Mouse (Mus musculus): ENCODE results near the gene Zbtb20.

The Zbtb20 gene

DNA sequence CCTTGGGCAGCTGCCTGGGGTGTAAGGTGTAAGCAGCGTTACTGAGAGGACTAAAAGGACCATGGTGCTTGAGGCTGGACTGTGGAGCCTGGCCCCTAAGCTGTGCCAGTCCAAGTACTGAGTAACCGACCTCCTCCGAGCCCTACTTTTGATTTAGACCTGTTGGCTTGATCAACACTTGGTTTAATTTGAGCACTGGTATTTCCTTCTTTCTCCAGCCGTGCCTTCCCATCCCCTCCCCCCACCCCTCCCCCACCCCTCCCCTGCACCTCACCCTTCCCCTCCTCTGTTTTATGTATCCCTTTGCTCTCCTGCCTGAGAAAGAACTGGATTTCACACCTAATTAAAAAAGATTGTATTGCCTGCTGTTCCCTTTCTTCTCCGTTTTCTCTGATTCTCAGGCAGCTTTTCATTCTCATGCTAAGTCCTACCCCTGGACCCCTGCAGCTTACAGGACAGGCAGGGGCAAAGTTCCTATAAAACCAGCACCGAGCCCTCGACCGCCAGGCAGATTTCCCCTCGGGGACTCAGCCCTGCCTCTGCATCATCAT is 728.0 kb downstream of the Zbtb20 start:
- DNase-seq (ENCODE audit: low spot score): no peak

DNA sequence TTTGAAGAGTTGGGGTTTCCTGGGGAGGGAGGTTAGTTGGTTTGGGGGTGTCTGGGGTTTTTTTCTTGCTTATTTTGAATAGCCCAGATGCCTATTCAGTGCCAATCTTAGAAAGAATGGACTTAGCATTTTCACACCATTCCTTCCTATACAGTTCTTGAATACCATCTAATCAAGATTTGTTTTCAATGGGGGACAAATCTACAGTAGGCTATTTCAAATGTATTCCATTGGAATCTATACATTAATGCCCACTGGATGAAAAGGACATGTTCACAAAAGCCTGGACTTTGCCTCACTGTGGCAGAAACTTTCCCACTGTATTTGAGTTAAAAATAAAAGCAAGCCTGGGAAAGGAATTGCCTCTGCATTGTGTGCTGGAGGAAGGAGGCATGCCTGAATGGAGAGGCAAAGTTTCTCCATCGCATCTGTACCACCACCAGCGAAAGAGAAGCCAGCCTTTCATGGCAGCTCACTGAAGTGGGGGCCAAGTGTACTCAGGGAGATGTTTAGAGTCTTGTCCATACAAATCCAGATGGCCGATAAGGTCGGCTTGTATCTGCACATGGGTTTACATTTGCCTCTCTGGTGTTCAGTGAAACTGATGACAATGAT is 728.8 kb downstream of the Zbtb20 start:
- no peak for DNase-seq (ENCODE audit: low spot score)

DNA sequence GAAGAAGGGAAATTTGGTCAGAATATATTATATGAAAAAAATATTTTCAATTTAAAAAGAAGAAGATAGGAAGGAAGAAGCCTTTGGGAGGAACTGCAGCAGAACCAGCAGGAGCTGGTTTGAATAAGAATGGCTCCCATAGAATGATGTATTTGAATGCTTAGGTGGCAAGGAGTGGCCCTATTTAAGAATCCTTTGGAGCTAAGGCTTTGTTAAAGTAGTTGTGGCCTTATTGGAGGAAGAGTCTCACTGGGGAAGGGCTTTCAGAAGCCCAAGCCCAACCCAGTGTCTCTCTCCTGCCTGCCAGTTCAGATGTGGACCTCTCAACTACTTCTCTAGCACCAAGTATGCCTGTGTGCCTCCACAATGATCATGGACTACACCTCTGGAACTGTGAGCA is 731.4 kb downstream of the Zbtb20 start:
- DNase-seq (ENCODE audit: low spot score): no peak

DNA sequence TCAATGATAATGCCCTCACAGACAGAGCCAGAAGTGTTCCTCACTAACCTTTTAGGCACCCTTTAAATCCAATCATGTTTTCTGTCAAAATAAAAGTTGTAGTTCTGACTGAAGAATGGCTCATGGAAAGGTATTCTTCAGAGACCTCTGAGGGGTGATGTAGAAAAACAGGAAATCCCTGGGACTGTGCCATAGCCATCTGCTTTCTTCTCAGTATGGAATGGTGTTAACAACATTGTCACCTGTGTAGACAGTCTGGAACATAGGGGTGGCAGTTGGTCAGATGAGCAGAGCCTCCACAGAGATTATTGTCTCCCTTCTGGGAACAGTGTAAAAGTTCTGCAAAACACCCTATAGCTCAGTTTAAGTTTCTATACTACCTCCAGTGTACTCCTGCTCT is 732.4 kb downstream of the Zbtb20 start:
- DNase-seq (ENCODE audit: low spot score): no peak

DNA sequence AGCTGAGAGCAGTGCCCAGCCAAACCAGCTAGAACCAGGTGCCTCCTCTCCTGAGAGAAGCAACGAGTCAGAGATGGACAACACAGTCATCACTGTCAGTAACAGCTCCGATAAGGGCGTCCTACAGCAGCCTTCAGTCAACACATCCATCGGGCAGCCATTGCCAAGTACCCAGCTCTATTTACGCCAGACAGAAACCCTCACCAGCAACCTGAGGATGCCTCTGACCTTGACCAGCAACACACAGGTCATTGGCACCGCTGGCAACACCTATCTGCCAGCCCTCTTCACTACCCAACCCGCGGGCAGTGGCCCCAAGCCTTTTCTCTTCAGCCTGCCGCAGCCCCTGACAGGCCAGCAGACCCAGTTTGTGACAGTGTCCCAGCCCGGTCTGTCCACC is 734.7 kb downstream of the Zbtb20 start:
- DNase-seq (ENCODE audit: low spot score): no peak

DNA sequence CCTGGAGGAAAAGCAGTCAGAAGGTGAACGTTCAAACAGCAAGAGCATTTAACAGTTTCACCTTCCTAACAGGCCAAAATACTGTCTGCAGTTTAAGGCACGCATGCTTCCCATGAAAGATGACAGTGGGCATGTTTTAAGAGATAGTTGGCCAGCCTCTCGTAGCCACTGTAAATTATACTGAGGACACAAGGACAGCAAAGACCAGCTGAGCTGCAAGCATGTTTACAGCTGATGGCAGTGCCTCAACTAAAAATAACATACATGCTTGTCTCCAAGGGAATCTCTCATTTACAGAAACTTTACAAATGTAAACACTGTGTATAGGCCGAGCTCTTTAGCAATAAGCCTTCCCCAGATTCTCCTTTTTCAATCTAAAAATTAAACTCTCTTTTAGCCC is 740.7 kb downstream of the Zbtb20 start:
- no peak for DNase-seq (ENCODE audit: low spot score)

DNA sequence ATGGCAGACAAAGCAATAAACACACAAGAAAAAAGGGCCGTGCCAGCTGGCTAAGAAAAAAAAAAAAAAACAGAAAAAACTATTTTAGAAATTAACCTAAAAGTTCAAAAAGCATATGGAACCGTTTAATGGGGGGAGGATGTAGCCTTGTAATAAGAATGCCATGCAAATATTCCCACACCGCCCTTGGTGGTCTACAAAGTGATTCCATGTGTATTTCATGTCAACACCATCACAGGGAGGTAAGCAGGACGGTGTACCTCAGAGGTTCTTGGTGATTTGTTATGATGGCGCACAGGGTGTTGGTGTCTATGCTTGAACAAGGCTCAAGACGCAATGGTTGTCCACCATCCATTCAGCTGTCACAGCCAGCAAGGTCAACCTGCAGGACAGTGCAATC is 741.7 kb downstream of the Zbtb20 start:
- DNase-seq (ENCODE audit: low spot score): no peak

DNA sequence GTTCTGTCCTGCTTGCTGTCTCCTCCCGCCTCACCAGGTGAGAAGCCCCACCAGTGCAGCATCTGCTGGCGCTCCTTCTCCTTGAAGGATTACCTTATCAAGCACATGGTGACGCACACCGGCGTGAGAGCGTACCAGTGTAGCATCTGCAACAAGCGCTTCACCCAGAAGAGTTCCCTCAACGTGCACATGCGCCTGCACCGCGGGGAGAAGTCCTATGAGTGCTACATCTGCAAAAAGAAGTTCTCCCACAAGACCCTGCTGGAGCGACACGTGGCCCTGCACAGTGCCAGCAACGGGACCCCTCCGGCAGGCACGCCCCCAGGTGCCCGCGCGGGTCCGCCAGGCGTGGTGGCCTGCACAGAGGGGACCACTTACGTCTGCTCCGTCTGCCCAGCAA is 742.6 kb downstream of the Zbtb20 start:
- DNase-seq (ENCODE audit: low spot score): no peak

DNA sequence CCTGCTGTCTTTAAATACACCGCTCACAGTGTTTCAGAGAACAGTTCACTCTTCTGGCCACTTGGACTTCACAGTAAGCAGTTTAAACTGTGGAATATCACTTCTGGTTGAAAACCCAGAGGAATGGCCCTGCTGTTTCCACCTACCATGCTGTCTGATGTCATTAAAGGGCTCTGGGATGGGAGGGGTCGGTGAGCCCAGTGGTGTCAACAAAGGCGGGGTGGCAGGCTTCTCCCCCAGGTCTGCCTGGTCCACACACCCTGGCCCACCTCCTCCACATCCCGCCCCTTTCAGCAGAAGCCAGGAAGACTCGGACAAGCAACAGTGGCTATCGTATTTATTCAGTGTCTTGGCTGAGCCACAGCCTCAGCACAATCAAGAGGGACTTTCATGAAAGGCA is 743.6 kb downstream of the Zbtb20 start:
- no peak for DNase-seq (ENCODE audit: low spot score)

DNA sequence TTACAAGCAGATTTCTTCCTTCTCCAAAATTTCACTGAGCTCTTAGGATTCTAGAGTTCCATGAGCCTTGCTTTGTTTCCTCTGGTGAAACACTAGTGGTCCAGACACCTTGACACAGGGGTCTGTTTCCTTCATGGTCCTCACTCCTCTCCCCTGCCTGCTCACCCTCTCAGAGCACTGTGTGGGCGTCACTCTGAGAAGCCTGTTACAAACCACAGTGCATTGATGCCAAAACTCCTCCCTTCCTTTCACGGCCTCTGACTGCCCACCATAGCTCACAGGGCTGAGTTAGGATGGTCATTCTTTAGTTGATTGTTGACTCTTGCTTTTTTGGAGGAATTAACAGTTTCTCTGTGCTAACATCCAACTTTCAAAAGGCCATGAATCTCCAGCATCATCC is 744.7 kb downstream of the Zbtb20 start:
- DNase-seq (ENCODE audit: low spot score): no peak

DNA sequence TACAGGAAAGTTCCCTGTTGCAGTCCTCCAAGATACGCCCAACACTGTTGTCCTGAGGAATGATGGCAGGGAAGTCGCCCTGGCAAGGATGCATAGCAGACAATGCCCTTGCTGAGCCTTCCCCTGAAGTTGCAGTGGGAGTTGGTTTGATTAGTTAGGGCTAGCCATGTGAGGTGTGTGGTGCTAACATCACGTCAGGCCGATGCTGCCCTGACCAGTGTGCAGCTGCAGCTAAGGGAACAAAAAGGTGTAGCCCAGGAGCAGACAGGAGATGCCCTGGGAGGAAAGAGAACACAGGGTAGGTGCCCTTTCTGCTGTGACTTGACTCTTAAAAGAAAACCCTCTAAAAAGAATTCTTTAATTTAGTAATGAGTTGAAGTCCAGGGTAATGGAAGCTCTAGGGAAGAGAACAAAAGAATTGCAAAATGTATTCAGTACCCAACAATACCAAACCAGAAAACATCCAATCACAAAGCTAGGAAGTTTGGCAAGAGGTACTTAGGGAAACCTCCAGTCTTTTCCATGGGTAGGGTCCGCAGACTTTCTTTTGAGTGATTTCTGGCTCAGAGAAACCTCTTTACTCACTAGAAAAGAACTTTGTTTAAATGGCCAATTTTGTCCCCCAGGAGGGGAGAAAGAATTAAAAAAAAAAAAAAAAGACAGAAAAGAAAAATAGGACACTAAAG is 747.8 kb downstream of the Zbtb20 start:
- DNase-seq (ENCODE audit: low spot score): no peak

DNA sequence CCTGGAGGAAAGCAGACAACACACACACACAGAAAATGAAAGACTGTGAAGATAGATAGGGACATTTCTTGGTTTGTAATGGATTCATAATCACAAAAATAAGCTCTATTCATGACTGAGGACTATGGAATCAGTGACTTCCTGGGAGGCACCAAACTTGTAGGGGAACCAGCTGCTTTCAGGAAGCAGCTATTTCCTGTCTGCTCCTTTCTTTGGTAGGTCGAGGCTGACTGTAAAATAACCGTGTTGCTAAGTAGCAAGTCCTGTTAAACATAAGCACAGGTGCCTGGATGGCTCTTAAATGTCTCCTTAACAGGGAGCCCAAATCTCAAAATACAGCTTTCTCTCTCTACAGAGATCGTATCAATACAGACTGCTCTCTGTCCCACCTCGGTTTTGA is 749.2 kb downstream of the Zbtb20 start:
- no peak for DNase-seq (ENCODE audit: low spot score)

DNA sequence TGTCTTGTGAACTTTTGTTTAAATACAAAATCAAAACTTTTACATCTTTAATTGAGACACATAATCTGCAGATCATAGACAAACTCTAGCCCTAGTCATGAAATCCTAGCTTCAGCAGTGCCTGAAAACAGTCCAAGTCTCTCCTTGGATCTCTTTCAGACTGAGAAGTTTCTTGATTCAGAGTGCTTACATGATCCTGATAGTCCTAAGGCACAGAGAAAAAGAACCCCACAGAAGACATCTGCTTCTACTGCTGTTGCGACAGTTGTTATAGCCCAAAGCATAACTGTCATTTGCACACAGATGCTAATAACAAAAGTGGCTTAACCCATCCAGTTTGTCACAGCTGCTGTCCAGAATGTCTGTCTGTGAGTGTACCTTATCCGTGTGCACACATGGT is 749.6 kb downstream of the Zbtb20 start:
- no peak for DNase-seq (ENCODE audit: low spot score)

DNA sequence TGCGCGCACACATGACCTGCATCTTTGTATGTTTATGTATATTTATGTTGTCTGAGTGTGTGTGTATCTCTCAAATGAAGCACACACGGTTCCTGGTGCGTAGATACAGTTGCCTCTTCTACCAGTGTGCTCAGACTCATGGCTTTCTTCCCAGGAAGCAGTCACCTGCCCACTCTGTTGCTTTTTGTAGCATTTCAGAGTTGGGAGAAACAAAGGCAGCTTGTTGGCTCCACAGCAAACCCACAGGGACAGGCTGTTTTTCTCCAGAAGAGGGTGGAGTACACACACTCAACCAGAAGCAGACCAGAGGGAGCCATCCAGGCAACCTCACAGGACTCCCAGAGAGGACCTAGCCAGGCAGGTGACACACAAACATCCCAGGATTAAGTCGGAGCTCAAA is 750.3 kb downstream of the Zbtb20 start:
- DNase-seq (ENCODE audit: low spot score): no peak

DNA sequence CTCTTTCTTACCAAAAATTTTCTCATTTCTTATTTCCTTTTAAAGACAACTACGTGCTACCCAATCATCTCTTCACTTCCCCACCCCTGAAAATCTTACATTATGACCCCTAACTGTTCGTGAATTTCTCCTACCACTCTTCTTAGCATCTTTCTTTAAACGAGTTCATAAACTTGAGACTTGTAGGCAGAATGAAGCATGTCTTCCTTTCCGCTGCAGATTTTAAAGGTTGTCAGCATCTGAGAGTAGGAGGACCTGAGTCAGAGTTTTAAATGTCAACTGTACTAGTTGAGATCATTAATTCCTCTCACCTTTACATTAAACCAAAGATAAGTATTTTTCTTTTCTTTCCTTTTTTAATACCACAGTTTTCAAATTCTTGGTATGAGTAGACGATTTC is 753.0 kb downstream of the Zbtb20 start:
- DNase-seq (ENCODE audit: low spot score): no peak

DNA sequence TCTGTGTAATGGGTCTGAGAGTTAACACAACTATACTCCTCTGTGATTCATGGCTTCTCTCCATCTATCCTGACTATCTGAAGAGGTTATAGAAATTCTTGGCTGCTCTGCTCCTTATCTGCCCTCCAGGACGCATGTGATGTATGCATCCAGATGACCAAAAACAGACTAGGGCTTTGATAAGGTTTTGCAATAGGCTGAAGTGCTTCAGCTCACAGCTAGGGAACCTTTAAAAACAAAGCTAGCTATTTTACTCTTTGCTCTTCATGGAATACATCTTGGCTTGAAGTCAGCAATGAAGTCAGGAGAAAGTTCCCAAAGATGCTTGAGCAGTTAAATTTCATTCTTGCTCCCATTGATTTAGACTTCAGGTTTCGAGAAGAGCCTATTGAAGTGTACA is 756.1 kb downstream of the Zbtb20 start:
- no peak for DNase-seq (ENCODE audit: low spot score)

DNA sequence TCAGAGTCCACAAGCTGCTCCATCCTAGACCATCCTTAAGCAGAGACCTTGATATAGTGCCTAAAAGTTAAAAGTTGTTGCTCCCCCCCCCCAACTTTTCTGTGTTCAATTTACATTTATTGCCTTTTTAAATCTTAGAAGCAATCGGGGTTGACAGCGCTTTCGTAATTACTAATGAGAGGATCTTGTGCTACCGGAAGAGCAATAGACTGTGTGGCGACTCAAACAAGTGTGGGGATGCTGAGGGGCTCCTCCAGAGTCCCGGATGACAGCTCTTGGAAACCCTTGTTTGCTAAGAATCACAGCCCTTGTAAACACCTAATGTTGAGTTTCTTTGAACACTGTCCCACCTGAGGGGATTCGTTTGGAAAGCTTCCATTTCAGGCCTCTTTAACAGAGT is 758.4 kb downstream of the Zbtb20 start:
- DNase-seq (ENCODE audit: low spot score): no peak

DNA sequence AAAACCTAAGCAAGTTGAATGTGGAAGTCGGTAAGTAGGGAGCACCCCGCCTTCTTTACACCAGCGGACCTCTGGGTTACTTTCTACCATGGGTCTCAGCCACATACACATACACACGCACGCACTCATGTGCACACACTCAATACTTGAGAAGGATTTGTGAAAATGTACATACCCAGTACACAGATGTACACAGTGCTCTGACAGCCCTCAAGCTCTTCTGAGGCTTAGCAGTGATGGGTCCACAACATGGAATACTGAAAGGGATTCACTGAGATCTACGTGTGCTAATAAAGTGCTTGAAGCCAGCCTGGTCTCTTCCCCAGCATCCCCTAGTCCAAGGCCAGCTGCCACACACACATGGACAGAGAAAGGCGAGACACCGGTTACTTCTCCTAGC is 761.6 kb downstream of the Zbtb20 start:
- DNase-seq (ENCODE audit: low spot score): no peak

DNA sequence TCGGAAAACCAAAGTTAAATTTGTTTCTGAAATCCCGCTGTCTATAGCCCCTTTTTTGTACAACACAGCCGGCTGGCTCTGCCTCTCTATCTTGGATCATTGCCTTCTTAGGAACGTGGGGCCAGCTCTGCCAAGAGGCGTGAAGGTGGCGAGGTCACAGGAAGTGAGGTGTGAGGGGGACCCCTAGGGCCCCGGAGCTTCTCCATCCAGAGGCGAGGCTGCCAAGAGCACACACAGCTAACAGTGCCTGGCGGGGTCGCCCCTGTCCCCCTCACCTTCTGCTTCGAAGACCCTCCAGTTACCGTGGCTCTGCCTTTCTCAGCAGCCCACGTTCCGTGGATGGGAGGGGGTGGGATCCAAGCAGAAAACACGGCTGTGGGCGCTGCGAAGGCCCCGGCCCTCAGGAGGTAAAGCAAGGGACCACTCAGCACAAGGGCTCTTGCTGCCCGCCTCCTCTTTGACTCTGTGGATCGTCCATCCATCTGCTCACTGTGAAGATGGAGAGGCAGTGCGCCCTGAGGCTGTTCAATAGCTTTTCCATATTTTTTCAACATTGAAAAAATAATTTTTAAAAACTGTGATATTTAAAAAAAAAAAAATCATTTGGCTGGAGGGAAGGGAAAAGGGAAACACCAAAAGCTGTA is 762.8 kb downstream of the Zbtb20 start:
- no peak for DNase-seq (ENCODE audit: low spot score)

DNA sequence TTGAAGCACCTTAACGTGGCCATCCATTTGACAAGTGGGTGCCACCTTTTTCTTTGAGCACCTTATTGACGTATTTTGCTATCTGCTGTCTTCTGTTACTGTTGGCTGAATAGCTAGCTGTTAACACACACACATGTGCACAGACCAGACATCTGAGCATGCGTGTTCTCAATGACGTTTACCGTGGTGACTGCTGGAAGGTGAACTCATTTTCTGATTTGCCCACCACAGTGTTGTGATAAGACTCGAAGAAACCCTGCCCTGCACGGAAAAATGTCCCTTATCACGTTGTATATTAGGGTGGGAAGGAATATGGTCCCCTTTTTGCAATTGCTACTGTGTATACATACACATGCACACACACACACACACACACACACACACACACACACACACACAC is 765.5 kb downstream of the Zbtb20 start:
- DNase-seq (ENCODE audit: low spot score): no peak

DNA sequence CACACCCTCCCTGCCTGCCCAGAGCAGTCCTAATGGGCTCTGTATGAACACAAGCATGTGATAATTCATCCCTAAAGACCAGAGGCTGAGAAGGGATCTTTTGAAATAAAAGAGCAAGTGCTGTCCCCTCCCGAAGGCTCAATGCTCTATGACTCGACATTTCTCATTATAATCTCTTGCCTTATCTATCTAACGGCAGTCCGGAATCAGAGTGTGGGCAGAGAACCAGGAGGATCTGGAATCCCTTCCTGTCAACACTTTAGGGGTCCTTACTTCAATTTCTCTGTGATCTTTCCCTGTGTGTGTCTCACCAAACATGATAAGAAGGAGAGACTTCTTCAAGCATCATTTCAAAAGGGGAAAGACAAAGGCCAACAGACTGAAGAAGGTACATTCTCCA is 770.2 kb downstream of the Zbtb20 start:
- DNase-seq (ENCODE audit: low spot score): no peak

DNA sequence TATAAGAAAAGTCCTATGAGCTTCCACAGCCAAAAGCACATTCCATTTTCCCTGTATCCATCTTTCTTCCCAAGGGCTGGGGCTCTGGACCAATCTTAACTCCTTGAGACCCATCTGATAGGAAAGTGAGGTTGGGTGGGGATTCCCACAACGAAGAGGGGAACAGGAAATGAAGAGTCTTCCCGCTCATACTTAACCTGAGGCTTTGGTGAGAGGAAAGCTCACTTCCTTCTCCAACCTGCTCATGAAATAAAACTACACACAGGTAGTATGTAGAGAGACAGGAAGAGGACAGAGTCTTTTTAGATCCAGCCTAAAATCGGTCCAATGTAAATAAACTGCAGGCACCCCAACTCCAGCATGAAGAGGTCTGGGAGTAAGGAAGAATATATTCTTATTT is 771.3 kb downstream of the Zbtb20 start:
- DNase-seq (ENCODE audit: low spot score): no peak

DNA sequence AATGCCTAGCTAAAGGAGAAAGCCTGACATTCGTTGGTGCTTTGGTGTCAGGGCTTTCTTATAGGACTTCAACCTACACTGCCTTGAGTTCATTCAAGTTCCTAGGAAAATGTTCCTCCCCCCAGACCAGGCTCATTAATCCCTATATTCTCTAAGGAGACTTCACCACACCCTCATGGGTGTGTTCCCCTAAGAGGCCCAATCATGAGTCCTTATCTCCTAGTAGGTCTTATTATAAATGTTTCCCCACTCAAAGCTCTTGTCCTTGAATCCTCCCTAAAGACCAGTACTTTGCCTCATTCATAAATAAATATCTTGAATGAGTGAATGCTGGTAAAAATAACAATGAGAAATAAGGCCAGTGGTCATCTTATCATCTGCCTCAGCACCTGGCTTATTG is 772.0 kb downstream of the Zbtb20 start:
- no peak for DNase-seq (ENCODE audit: low spot score)
